Mouse (Mus musculus) thymus, postnatal 36 days (tissue): Measurements from ENCODE around the gene Dpp4.
A peak's percentile ranks its signal among the peaks of the same experiment; 100 is the strongest.

Experiments
- DNase-seq, 2 experiments: peaks; one replicate each; pipeline ENCODE4 v3.0.0; 2022; ENCODE audit warnings: mixed read lengths in 2 of 2

The Dpp4 gene

DNA sequence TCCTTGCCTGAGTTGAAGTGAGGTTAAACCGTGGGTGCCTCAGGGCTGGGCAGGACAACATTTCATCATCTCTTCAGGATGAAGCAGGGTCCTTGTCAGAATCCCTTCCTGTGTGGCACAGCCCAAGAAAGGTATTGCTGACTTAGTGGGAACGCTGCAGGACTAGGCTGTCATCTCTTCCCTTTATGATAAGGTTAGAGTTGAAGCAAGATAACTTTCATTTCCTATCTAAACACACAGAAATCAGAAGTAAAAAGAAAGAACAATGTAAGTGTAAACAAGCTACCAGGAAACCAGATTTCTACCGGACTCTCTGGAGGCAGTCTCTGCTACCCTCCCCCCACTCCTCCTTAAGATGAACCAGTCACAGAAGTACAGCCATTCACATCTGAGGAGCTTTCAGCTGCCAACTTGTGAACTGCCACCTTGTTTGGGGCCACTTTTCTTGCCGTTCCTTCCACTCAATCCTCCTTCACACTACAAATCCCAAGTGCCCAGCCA is 3.3 kb downstream of the Dpp4 start:
- DNase-seq: peak; percentile 32 to 47

DNA sequence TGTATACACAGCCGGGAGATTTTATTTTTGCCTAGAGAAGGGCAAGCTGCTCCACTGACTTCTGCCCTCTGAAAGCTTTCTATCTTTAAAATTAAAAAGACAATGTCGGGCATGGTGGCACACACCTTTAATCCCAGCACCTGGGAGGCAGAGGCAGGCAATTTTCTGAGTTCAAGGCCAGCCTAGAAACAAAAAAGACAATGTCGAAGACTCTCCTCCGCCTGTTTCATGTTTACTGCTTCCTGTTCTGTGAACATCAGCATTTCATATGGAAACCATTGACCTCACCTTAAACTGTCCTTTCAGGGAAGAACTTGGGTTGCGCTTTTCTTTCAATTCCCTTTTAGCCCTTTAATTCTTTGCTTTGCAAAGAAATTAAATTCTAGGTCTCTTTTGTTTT is 3.8 kb downstream of the Dpp4 start:
- DNase-seq: no peak

GRCm38 (mm10) chr2:62403556-62404135 is 8.4 kb downstream of the Dpp4 start:
- no peak for DNase-seq

DNA sequence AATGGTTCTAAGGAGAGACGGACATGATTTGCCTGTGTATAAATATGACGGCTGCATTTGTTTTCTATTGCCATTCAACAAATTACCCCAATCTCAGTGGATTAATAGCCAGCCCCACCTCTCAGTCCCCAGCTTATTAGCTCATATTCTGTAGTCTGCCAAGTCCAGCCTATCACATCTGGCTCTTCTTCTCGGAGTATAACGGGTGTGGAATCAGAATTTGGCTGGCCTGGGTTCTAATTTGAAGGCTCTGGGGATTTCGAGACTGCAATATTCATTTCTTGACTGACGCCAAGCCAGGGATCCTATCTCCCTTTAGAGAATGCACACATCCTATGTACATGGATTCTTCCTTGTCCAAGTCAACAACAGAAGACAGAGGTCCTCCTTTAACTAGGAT is 11.0 kb downstream of the Dpp4 start:
- DNase-seq: no peak

DNA sequence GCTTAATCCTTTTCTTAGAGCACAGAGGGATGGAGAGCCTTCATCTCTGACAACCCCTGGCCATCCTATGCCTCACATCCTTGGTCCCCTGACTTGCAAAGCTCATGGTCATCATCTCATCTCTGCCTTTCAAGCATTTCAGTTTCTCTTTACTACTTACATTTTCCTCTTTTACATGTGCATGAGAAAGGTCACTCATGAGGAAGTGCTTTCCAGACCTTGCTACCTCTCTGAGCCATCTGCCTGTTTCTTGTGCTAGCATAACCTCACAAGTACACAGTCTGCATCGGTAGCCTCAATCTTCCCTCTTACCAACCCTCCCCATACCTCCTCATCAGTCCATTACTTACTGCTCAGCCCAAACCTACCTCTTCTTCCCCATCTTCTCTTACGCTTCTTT is 12.2 kb downstream of the Dpp4 start:
- DNase-seq: no peak

DNA sequence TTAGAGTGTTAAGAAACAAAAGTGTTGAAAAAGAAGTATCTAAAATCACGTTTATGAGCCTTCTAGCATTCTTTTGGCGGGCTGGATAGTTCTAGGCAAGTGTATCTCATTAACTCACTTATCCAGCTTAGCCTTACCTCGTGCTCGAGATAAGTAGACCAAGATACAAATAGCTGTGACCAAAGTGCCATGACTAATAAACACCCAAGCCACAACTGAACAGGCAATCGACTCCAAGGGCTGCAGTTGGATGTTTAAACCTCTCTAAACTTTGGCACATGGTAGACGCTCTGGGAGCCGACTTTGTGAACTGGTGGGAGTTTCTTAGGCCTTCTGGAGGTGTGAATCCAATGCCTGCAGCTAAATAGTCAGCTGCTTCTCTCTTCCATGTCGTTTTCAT is 12.7 kb downstream of the Dpp4 start:
- DNase-seq: no peak

DNA sequence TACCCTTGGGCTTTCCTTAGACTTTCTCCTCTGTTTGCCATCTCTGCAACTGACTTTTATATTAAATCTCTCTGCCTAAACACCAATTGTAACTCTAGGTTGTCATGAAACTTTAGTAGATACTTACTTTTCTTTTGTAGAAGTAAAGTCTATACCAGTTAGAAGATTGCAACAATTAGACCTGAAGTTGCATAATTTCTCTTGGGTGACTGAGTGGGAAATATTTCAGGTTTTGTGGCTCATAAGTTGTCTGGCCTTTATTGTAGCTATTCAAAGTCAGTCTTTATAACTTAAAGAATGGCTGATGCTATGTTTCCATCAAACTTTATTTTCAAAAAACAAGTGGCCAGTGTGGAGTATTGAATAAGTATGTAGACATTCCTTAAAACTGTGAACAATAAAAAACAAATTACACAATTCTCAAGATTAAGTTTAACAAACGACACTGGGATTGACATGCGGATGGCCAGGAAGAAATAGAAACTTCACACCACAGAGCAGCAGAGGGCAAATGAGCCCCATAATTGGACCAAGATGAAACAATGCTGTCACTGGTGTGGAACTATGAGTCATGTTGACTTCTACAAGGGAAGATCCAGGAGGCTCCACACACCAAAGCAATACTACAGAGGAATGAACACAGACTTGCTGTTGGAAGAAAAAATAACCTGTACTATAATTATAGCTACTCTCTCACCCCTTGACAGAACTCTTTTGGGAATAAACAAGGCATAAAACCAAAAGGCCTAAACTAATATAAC is 13.7 kb downstream of the Dpp4 start:
- DNase-seq: no peak

GRCm38 (mm10) chr2:62397661-62398060 is 14.4 kb downstream of the Dpp4 start:
- no peak for DNase-seq

- no peak for DNase-seq
Observed at GRCm38 (mm10) chr2:62396799-62397198, 15.2 kb downstream of the Dpp4 start.

DNA sequence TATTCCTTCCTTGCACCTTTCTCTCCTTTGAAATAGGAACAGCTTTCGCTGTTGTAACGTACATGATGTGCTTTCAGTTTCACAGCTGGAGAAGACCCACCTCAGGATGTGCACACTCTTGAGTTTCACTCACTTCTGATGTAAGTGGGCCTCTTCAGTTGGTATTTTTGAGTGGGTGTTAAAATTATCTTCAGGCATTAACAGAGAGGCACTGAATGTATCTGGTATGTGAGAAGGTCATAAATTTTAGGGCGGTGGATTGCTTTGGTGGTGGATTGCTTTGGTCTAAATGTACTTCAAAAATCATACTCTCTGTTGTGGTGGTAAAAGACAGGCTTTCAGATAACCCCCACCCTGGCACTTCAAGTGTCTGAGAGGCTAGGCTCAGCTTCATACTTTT is 17.2 kb downstream of the Dpp4 start:
- no peak for DNase-seq

- DNase-seq: peak in 1 of 2 experiments; percentile 45
Observed at GRCm38 (mm10) chr2:62392098-62392497, 19.9 kb downstream of the Dpp4 start.

DNA sequence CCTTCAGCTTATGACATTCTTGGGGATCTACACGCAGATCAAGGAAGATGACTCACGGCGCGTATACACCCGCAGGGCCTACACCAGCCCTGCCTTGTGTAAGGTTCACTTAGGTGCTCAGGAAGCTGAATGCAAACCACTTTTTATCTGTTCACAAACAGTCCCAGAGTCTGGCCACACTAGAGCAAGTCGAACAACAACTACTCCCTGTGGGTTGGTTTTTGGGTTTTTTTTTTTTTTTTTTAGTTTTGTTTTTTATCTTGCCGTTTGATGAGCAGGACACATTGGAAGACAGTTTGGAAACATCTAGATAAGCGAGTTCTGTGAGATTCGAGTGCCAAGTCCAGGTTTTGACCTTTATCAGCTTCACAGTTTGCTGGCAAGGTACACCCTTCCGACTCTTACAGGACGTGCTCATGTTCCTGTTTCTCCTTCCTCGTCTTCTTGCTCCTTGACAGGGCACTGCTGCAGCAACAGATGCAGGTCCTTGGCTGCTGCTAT is 21.0 kb downstream of the Dpp4 start:
- peak; percentile 41 to 53 for DNase-seq

DNA sequence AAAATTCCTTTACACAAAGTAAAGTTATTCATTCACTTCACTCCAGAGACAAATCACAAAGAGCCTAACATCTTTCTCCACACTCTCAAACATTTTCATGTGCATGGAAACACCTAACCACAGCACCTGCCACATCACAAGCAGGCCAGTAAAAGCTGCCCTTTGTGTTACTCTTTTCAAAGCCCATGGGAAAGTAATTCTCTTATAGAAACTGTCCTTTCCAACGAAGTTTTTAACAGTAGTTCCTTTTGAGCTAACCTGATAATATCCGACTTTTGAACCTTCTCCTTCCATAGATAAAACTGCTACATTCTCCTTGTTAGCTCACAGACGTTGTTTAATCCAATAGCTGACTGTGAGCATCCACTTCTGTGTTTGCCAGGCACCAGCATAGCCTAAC is 21.7 kb downstream of the Dpp4 start:
- peak; percentile 59 to 64 for DNase-seq

GRCm38 (mm10) chr2:62388841-62389240 is 23.2 kb downstream of the Dpp4 start:
- DNase-seq: no peak

- DNase-seq: no peak
Observed at GRCm38 (mm10) chr2:62383196-62383595, 28.8 kb downstream of the Dpp4 start.

- DNase-seq: no peak
Observed at GRCm38 (mm10) chr2:62382440-62382839, 29.6 kb downstream of the Dpp4 start.

DNA sequence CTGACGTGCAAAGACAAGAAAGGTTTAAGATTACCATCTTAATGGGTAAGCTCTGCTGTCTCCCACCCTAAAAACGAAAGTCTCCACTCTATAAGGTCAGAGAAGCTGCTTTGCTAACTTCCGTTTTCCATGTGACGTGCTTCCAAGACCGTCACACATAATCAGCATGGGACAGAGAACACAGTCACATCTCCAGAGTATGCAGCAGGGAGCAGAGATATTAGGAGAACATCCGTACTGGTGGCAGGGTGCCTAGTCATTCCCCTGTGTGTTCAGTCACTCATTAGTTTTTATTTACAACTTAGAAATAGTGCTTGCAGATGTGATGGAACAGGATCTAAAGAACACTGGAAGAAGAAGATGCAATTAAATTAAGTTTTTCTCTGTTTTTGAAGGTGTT is 30.3 kb downstream of the Dpp4 start:
- no peak for DNase-seq

GRCm38 (mm10) chr2:62373692-62374091 is 38.3 kb downstream of the Dpp4 start:
- DNase-seq: no peak

DNA sequence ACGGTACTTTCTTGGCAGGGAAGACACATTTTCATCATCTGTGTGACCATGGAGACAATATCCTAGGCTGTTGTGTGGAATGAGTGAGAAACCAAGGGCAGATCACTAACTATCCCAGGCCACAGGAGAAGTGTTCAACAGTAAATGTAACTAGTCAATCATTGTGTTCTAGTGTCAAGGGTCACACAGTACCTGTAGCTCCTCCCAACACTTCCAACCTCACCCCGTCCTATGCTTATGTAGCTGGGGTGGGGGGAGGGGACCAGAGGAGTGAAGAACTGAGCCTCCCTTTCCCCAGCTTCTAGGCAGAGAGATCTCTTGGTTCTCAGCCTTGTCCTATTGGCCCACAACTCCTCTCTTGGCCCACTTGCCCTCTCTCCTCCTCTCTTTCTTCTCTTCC is 42.0 kb downstream of the Dpp4 start:
- no peak for DNase-seq

DNA sequence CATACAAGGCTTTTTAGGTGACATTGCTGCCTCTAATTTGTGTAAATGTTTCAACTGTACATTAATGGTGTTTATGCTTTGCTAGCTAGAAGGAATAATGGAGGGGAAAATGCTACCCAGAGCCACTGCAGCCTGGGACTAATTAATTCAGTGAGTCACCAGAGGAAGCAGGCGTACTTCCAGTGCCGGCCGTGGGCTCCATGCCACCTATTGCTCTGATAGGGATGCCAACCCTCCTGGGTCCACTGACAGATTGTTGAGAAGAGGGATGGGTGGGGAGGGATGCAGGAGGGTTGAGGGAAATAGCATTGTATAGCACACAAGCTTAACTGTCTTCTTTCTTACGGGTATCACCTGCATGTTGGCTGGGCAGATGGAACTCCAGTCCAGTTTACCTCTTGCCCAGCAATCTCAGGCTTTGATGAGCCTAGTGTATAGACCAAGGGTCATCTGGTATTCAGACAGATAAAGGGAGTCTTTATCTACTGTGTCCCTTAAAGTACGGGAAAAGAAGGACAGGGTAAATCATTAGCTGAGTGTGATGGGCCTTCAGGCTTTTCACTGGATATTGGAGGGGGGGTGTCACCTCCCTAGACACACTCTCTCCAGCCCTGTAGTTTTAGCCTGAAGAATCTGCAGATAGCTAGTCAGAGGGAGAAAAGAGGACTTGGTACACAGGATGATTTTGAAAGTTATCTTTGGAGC is 43.5 kb downstream of the Dpp4 start:
- no peak for DNase-seq

GRCm38 (mm10) chr2:62363606-62364005 is 48.4 kb downstream of the Dpp4 start:
- no peak for DNase-seq

GRCm38 (mm10) chr2:62362211-62362610 is 49.8 kb downstream of the Dpp4 start:
- no peak for DNase-seq

- DNase-seq: no peak
Observed at GRCm38 (mm10) chr2:62361514-62361913, 50.5 kb downstream of the Dpp4 start.

- DNase-seq: no peak
Observed at GRCm38 (mm10) chr2:62360872-62361271, 51.2 kb downstream of the Dpp4 start.
